In genomic region chr5:123977231-123977630, GRCm38 (mm10) we compare ENCODE assay signal across 18 mouse cellular contexts. TPM values are rescaled to one million over a fixed set of nuclear protein-coding genes. Genes with fewer than 3 reads are reported as not detected.
DNase-seq lines count a peak whose midpoint lies in the region; ATAC-seq and TF ChIP-seq lines count a peak whose summit lies in the region.
"Had no signal": no experiment of that assay in that cellular context is flagged by ENCODE, and none has a peak within 500 bp of the region (broad histone marks: within the 10 kb centered on the region; RNA-seq: fewer than 3 reads in every experiment).

No protein-coding gene starts in this region.

- no peak for TF ChIP-seq POLR2A in limb, embryonic 14.5 days (IDR thresholded peaks at IDR 0.05; ENCODE audit: borderline replicate concordance, extremely low read depth, insufficient read depth, insufficient read length)

- no peak overlapping the region for H3K4me3 ChIP-seq in limb, embryonic 14.5 days (replicated peaks; ENCODE audit: low read length)
- no peak overlapping the region for H3K4me3 ChIP-seq in limb, embryonic 10.5 days
- no peak overlapping the region for H3K4me3 ChIP-seq in liver, embryonic 12.5 days
- no peak overlapping the region for H3K4me3 ChIP-seq in stomach, embryonic 15.5 days (replicated peaks)
- H3K4me3 ChIP-seq in layer of hippocampus, adult 2 months: no peak overlapping the region
- H3K4me3 ChIP-seq: erythroblast, embryonic 14.5 days; forebrain, embryonic 15.5 days; hindbrain, embryonic 15.5 days; midbrain, embryonic 10.5 days had no signal

- H3K4me1 ChIP-seq in limb, embryonic 14.5 days (ENCODE audit: control insufficient read depth, insufficient read depth, low read length): no peaks in the 10 kb centered on the region; the same call in none of the 2 replicates
- H3K4me1 ChIP-seq in limb, embryonic 10.5 days: peaks cover 44% of the 10 kb centered on the region
- H3K4me1 ChIP-seq in liver, embryonic 12.5 days: peaks cover 58% of the 10 kb centered on the region
- peaks cover 17% of the 10 kb centered on the region for H3K4me1 ChIP-seq in stomach, embryonic 15.5 days

- DNase-seq in cerebellum, adult 9-11 months: peak; percentile 10
- no peak for DNase-seq in cerebellum, postnatal 25 days
- no peak for DNase-seq in limb, embryonic 14.5 days (ENCODE audit: low spot score)
- DNase-seq in limb, embryonic 10.5 days (ENCODE audit: low spot score): no peak
- no peak for DNase-seq in retina, postnatal 1 day
- no peak for DNase-seq in layer of hippocampus, adult 2 months (ENCODE audit: low spot score in 2 of 2)
- DNase-seq: adrenal gland, postnatal 14 days; cerebellum, adult 9-10 months; embryo, embryonic 11 days; thymus, postnatal 36 days had no signal

- no peak overlapping the region for H3K4me2 ChIP-seq in limb, embryonic 14.5 days (replicated peaks; ENCODE audit: low read depth, low read length, severe bottlenecking)
- H3K4me2 ChIP-seq in liver, embryonic 12.5 days: peak overlapping the region; percentile 86
- H3K4me2 ChIP-seq in stomach, embryonic 15.5 days: peak overlapping the region; percentile 2; the same call in 1 of the 2 replicates
- H3K4me2 ChIP-seq: forebrain, embryonic 15.5 days; hindbrain, embryonic 15.5 days had no signal

- no peak for ATAC-seq in limb, embryonic 14.5 days (ENCODE audit: low FRiP score, low read depth)
- ATAC-seq in liver, embryonic 12.5 days: no peak
- ATAC-seq in stomach, embryonic 15.5 days (ENCODE audit: insufficient read depth, low FRiP score, low read depth): no peak
- ATAC-seq: forebrain, embryonic 15.5 days had no signal

- H3K9me3 ChIP-seq in limb, embryonic 14.5 days (ENCODE audit: control insufficient read depth, low read length): no peaks in the 10 kb centered on the region
- H3K9me3 ChIP-seq in limb, embryonic 10.5 days (replicated peaks): no peaks in the 10 kb centered on the region
- no peaks in the 10 kb centered on the region for H3K9me3 ChIP-seq in liver, embryonic 12.5 days (replicated peaks)
- H3K9me3 ChIP-seq in stomach, embryonic 15.5 days: no peaks in the 10 kb centered on the region
- H3K9me3 ChIP-seq: forebrain, embryonic 15.5 days; hindbrain, embryonic 15.5 days; midbrain, embryonic 10.5 days had no signal

- 0 out of 2 replicates have a peak overlapping the region, but pooled peaks have one; percentile 16 for H3K9ac ChIP-seq in limb, embryonic 14.5 days (ENCODE audit: low read depth, low read length, severe bottlenecking)
- H3K9ac ChIP-seq in liver, embryonic 12.5 days: no peak overlapping the region
- no peak overlapping the region for H3K9ac ChIP-seq in stomach, embryonic 15.5 days
- H3K9ac ChIP-seq: forebrain, embryonic 15.5 days; hindbrain, embryonic 15.5 days had no signal

- no peak for TF ChIP-seq CTCF in layer of hippocampus, adult 2 months (conservative IDR thresholded peaks at IDR 0.05)

- WGBS in limb, embryonic 14.5 days: 23% methylated on average over 3 of the region's 3 CpGs
- WGBS in limb, embryonic 10.5 days: 29% methylated on average over 3 of the region's 3 CpGs
- 53% methylated on average over 3 of the region's 3 CpGs for WGBS in liver, embryonic 12.5 days (ENCODE audit: insufficient replicate concordance)
- 37% methylated on average over 3 of the region's 3 CpGs for WGBS in stomach, embryonic 15.5 days

- H3K27ac ChIP-seq in limb, embryonic 14.5 days (replicated peaks; ENCODE audit: low read depth, low read length): no peak overlapping the region
- no peak overlapping the region for H3K27ac ChIP-seq in limb, embryonic 10.5 days
- no peak overlapping the region for H3K27ac ChIP-seq in liver, embryonic 12.5 days
- peak overlapping the region; percentile 84 for H3K27ac ChIP-seq in stomach, embryonic 15.5 days
- H3K27ac ChIP-seq in layer of hippocampus, adult 2 months: no peak overlapping the region
- H3K27ac ChIP-seq: forebrain, embryonic 15.5 days; hindbrain, embryonic 15.5 days; midbrain, embryonic 10.5 days had no signal

- no peaks in the 10 kb centered on the region for H3K36me3 ChIP-seq in limb, embryonic 14.5 days (ENCODE audit: control insufficient read depth, insufficient read depth, low read length)
- H3K36me3 ChIP-seq in limb, embryonic 10.5 days: no peaks in the 10 kb centered on the region
- no peaks in the 10 kb centered on the region for H3K36me3 ChIP-seq in liver, embryonic 12.5 days
- no peaks in the 10 kb centered on the region for H3K36me3 ChIP-seq in stomach, embryonic 15.5 days
- H3K36me3 ChIP-seq: forebrain, embryonic 15.5 days; hindbrain, embryonic 15.5 days; midbrain, embryonic 10.5 days had no signal

- H3K27me3 ChIP-seq in limb, embryonic 14.5 days (ENCODE audit: control insufficient read depth, insufficient read depth, low read length): no peaks in the 10 kb centered on the region
- peaks cover 44% of the 10 kb centered on the region for H3K27me3 ChIP-seq in limb, embryonic 10.5 days (ENCODE audit: low read depth, poor library complexity, severe bottlenecking)
- H3K27me3 ChIP-seq in liver, embryonic 12.5 days (replicated peaks): peaks cover 46% of the 10 kb centered on the region
- peaks cover 6% of the 10 kb centered on the region; the same call in 1 of the 2 replicates for H3K27me3 ChIP-seq in stomach, embryonic 15.5 days (replicated peaks)
- H3K27me3 ChIP-seq: hindbrain, embryonic 15.5 days had no signal

RNA-seq across cellular contexts. Expression of gene Hip1r, which starts 3.8 kb away (rescaled TPM):
- 10.6 and 12.3 TPM in 2 replicates for polyA plus RNA-seq in limb, embryonic 14.5 days (2012; rRNA removed)
- polyA plus RNA-seq in limb, embryonic 14.5 days (2014; fragmentation: Nextera tagmentation; extraction: Ambion mirVana): 8.7 and 9.9 TPM in 2 replicates
- polyA plus RNA-seq in limb, embryonic 10.5 days (2016; fragmentation: Nextera tagmentation; extraction: Ambion mirVana): 7.1 and 8.3 TPM in 2 replicates
- polyA plus RNA-seq in liver, embryonic 12.5 days (2016; fragmentation: Nextera tagmentation; extraction: Ambion mirVana): 15.2 and 16.7 TPM in 2 replicates
- 24.0 and 27.0 TPM in 2 replicates for polyA plus RNA-seq in stomach, embryonic 15.5 days (2015; fragmentation: Nextera tagmentation; extraction: Ambion mirVana)
- total RNA-seq in layer of hippocampus, adult 2 months (2021): 10 to 100 TPM; 42.8 to 43.8 TPM

RNA-seq across cellular contexts. Expression of gene Ccdc62, which starts 46.8 kb away (rescaled TPM):
- 9.2 and 9.5 TPM in 2 replicates for polyA plus RNA-seq in limb, embryonic 14.5 days (2012; rRNA removed)
- 4.0 and 6.6 TPM in 2 replicates for polyA plus RNA-seq in limb, embryonic 14.5 days (2014; fragmentation: Nextera tagmentation; extraction: Ambion mirVana)
- polyA plus RNA-seq in limb, embryonic 10.5 days (2016; fragmentation: Nextera tagmentation; extraction: Ambion mirVana): 4.0 and 6.2 TPM in 2 replicates
- polyA plus RNA-seq in liver, embryonic 12.5 days (2016; fragmentation: Nextera tagmentation; extraction: Ambion mirVana): 3.4 and 5.0 TPM in 2 replicates
- polyA plus RNA-seq in stomach, embryonic 15.5 days (2015; fragmentation: Nextera tagmentation; extraction: Ambion mirVana): 5.6 and 7.0 TPM in 2 replicates
- total RNA-seq in layer of hippocampus, adult 2 months (2021): 1 to 10 TPM; 2.6 to 4.5 TPM

RNA-seq across cellular contexts. Expression of gene Gm43518, which starts 50.0 kb away (rescaled TPM):
- 0.90 and 2.1 TPM in 2 replicates for polyA plus RNA-seq in limb, embryonic 14.5 days (2012; rRNA removed)
- polyA plus RNA-seq in limb, embryonic 14.5 days (2014; fragmentation: Nextera tagmentation; extraction: Ambion mirVana): 2.2 and 2.4 TPM in 2 replicates
- polyA plus RNA-seq in limb, embryonic 10.5 days (2016; fragmentation: Nextera tagmentation; extraction: Ambion mirVana): 1.3 and 3.2 TPM in 2 replicates
- polyA plus RNA-seq in liver, embryonic 12.5 days (2016; fragmentation: Nextera tagmentation; extraction: Ambion mirVana): 1.7 and 2.2 TPM in 2 replicates
- polyA plus RNA-seq in stomach, embryonic 15.5 days (2015; fragmentation: Nextera tagmentation; extraction: Ambion mirVana): 2.4 and 3.4 TPM in 2 replicates
- total RNA-seq in layer of hippocampus, adult 2 months (2021): 1 to 10 TPM in 1 of 2 experiments, under 1 TPM in 1; 0.87 to 1.3 TPM
- total RNA-seq: gastrocnemius, adult 18-20 months; monocyte, adult 5-6 weeks had no signal
- polyA plus RNA-seq: erythroblast, embryonic 14.5 days had no signal

RNA-seq across cellular contexts. Expression of gene Vps37b, which starts 54.8 kb away (rescaled TPM):
- 44.2 and 54.9 TPM in 2 replicates for polyA plus RNA-seq in limb, embryonic 14.5 days (2012; rRNA removed)
- 29.3 and 34.4 TPM in 2 replicates for polyA plus RNA-seq in limb, embryonic 14.5 days (2014; fragmentation: Nextera tagmentation; extraction: Ambion mirVana)
- polyA plus RNA-seq in limb, embryonic 10.5 days (2016; fragmentation: Nextera tagmentation; extraction: Ambion mirVana): 40.5 and 42.6 TPM in 2 replicates
- polyA plus RNA-seq in liver, embryonic 12.5 days (2016; fragmentation: Nextera tagmentation; extraction: Ambion mirVana): 20.9 and 21.8 TPM in 2 replicates
- polyA plus RNA-seq in stomach, embryonic 15.5 days (2015; fragmentation: Nextera tagmentation; extraction: Ambion mirVana): 36.2 and 37.1 TPM in 2 replicates
- total RNA-seq in layer of hippocampus, adult 2 months (2021): 10 to 100 TPM; 36.8 to 42.2 TPM
